Mouse (Mus musculus) layer of hippocampus, adult 11-12 months (tissue): Measurements from ENCODE around the gene Impdh1.
"Not testable (repeated sequence)": the region's sequence is repeated elsewhere in the genome, so short reads cannot be mapped to it uniquely, and the experiment has no call there.

ENCODE experiments used
- DNase-seq: peaks from one replicate; pipeline ENCODE4 v3.0.0; 2022; ENCODE audit warnings: low spot score

The Impdh1 gene

DNA sequence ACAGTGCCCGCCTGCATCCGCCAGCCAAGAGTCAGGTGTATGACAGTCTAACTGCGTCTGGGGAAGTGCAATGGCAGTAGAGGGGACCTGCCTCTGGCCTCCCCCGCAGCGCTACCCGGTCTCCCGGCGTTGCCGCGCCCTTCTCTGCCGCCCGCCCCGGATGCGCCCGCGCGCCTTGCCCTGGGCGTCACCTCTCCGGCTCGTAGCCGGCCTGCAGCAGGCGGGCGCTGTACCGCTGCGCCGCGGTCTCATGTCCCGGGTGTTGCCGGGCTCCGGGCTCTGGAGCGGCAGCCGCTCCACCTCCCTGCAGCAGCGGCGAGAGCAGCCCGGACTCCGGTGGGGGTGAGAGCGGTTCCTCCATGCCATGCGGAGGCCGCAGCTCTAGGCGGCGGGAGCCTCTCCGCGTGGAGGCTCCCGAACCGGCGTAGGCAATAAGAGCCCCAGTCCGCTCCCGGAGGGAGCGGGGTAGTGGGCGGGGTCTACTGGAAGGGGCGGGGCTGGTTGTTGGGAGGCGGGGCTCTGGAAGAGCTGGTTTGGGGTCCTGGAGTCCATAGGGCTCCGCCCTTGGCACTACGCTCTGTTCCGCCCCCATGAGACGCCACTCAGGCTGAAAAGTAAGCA is at the start of gene Impdh1:
TSS of gene Impdh1 (minus strand) at position 484 of the 621 bp plus-strand sequence.
- DNase-seq: peak; percentile 43

DNA sequence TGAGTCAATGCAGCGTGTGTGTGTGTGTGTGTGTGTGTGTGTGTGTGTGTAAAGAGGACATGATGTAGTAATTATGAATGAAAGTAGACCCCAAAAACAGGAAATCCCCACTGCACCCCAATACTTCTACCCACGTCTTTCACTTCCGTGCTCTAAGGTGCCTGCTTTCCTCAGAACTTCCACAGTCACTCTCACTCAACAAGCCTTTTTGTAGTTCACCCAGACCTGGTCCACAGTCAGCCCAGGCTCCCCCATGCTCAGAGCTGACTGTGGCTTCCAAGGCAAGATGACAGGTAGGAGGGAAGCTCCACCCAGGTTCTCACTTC is 48.3 kb upstream of the Impdh1 start:
- no peak for DNase-seq

DNA sequence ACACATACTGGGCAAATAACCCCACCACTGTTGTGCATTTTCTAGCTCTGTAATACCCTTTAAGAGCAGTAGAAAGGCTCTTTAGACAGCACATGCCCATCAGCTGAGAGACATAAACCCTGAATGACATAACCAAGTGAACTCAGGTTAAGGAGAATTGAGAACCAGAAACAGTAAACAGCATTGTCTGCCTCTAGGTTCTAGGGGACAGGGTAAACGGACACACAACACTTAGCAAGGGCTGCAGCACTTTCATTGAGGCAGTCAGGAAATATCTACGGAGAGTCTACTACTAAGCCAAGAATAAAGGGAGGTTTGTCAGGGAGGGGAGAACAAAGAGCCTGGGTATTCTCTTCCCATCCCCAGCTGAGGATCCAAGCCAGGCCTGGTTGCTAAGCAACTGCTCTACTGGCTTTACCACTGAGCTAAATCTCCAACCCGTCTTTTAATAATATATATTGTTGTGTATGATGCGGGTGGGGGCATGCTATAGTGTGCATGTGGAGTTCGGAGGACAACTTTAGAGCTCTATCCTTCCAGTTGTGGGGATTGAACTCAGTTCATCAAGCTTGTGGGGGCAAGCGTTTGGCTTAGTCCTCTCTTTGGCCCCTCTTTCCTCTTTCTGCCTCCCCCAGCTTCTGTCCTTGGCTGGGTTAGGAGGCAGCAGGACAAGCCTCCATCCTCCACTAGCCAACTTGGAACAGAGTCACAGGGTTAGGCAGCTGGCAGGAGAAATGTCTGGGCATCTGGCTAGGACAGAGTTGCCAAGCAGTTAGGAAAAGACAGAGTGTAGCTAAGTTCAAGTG is 47.7 kb upstream of the Impdh1 start:
- DNase-seq: peak; percentile 62

DNA sequence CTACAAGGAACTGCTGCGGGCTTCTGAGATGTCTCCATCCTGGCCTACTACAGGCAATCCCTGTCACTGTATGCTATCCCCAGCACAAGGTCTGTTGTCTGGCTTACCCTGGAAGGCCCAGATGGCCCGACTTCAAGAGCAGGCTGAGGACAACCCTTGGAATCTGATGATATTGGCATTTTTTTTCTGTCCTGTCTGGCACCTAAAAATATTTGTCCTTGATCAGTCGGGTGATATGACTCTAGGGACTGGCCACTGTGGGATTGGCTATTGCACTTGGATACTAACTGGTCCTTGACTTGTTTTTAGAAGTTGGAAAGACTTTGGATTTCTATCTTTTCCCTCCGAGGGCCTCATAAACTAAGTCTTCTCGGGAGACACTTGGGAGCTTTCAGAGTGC is 45.7 kb upstream of the Impdh1 start:
- DNase-seq: no peak

DNA sequence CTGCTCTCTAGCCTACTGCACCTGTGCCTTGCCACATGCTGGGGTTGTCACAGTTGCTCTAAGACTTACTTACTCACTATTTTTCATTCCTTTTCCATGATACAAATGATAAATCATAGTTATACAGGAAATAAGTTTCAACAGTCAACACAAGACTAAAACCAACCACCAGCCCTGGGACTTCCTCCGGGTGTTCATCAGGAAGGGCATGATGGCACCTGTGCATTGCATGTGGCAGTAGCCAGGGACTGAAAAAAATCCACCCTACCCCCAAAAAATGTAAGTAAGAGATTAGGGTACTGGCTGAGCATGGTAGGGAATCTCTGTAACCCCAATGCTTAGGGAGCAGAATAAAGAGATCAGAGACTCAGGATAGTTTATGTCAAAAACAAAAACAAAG is 43.3 kb upstream of the Impdh1 start:
- no peak for DNase-seq

DNA sequence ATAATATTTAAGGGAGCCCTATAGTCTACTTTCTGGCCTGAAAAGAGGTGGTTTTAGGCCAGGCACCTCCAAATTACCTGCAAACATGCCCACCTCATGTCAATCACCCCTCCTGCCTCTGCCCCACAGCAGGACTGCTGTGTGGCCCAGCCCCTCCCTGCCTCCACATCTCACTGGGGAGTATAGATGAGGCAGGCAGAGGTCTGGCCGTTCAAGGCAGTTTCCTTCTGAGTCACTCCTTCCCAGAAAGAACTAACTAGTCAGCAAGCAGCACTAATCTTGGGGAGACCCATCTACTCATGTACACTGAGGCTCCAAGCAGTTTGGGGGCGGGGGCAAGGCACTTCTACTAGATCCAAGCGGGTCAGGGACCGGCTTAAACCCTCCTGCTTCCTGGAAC is 30.9 kb upstream of the Impdh1 start:
- DNase-seq: no peak

DNA sequence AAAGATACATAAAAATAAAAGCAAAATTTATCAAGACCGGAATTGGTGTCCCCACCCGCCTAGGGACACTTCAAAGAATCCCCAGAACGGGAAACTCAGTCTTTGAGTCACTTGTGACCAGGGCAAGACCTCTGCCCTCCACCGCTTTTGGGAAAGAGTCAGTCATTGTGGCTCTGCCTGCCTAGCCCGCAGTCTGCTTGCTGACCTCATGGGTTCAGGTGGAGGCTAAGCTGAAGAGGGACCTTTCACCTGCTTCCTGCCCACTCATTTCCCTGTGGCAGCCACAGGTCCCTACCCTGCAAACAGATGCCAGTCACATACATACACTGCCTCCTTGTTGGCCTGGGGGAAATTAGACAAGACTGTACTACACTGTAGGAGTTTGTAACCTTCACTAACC is 30.4 kb upstream of the Impdh1 start:
- DNase-seq: no peak

DNA sequence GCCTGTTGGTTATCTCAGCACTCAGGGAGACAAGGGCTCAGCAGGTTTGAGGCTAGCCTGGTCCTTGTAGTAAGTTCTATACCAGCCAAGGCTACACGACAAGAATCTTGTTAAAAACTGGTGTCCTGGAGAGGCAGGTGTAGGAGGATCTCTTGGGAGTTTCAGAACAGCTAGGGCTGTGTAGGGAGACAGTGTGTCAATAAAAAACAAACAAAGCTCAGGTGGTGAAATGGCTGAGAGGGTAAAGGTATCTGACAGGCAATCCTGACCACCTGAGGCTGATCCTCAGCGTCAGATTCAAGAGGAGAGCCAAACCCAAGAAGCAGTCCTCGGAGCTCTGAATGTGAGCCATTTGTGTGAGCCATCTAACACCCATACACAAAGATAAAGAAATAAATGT is 30.0 kb upstream of the Impdh1 start:
- no peak for DNase-seq

DNA sequence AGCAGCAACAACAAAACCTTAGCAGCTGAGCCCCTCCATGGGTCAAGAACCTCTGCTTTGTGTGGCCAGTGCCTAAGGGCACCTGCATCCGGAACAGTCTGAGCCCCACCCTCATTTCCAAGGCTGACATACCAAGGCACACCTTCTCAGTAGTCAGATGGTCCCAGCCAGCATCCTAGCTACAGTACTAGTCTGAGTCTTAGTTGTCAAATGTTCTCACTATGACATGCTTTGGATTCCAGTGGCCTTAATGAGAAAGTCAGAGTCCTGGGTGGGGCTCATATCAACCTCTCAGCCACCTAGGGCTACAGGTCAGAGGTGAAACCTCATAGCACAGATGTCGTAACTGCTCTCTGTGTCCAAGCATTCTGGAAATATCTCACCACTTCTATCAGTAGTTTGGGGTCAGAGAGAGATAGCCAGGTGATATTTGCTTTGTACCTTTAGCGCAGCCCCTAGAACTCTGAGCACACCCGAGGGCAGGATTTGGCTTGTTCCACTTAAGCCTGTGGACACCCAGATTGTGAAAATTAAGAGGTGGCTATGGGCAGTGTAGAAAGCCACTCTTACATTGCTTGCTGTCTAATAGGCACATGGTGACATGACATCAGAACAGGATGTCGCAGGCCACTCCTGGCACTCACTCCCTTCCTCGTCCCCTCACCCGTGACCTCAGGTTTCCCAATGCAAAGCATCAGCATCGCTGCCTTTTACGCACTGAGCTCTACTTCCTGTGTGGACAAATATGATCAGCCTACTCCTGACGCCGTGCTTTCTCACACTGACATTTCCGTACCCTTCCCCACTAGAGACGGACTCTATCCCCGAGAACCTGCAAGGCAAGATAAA is 29.3 kb upstream of the Impdh1 start:
- DNase-seq: no peak

DNA sequence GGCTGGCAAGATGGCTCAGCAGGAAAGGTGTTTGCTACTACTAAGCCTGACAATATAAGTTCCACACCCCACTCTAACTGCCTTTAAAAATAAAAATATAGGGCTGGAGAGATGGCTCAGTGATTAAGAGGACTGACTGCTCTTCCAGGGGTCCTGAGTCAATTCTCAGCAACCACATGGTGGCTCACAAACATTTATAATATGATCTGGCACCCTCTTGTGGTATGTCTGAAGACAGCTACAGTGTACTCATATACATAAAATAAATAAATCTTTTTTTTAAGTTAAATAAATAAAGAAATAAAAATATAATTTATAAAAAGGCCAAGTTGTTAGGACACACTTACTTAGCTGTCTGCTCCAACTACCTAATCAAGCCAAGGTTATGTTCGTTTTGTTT is 26.1 kb upstream of the Impdh1 start:
- no peak for DNase-seq

DNA sequence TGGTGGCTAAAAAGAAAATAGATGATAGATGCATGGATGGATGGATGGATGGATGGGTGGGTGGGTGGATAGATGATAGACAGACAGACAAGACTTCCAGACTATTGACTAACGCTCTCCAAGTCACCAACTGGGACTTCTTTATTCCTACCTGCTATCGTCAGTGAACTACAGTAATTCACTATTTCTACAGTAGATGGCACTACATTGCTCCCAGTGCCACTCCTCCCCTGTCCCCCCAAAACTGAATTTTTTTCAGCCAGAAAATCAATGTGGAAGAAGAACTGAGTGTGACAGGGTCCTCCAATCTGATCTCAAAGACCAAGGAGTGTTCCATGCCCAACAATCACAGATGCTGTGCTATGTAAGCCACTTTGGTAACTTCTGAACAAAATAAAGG is 25.5 kb upstream of the Impdh1 start:
- no peak for DNase-seq

DNA sequence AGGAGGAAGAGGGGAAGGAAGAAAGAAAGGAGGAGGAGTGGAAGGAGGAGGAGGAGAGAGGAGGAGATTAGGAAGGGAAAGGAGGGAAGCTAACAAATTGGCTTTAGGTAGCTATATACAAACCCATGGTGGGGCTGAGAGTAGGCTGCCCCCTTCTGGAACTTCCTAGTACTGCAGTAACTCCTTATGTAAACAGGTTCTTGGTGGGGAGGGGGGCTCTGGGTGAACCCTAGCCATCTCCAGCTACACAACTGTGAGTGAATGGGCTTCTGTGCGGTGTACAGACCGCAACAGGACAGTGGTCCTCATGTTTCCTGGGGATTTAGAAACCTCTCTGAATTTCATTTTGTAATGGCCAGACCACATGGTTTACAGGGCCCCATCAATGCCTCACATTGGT is 24.6 kb upstream of the Impdh1 start:
- peak; percentile 54 for DNase-seq

DNA sequence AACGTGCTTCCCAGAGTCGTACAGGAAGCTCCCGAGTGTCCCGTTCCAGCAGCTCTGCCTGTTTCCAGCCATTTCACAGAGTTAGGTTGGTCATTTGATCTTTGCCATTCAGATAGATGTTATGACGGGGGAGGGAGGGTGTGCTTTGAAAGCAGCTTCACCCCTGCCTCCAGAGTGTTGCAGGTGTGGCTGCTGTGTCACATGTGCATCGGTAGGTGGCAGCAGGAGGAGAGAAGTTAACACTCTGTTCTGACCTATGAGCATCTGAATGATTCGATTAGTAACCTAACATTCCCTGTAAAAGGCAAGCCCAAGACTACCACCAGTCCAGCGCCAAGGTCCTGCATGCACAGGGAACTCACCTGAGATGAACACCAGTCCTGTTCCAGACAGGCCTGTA is 18.1 kb upstream of the Impdh1 start:
- DNase-seq: no peak

DNA sequence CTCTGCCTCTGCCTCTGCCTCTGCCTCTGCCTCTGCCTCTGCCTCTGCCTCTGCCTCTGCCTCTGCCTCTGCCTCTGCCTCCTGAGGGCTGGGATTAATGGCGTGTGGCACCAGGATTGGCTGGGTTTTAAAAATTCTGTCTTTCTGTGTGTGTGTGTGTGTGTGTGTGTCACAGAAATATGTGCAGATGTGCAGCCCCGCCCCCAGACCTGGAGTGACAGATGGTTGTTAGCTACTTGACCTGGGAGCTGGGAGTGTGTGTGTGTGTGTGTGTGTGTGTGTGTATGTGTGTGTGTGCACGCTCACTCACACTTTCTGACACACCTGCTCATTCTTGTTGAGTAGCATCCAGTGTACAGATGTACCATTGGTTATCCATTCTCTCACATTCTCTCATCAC is 17.5 kb upstream of the Impdh1 start:
- no peak for DNase-seq

DNA sequence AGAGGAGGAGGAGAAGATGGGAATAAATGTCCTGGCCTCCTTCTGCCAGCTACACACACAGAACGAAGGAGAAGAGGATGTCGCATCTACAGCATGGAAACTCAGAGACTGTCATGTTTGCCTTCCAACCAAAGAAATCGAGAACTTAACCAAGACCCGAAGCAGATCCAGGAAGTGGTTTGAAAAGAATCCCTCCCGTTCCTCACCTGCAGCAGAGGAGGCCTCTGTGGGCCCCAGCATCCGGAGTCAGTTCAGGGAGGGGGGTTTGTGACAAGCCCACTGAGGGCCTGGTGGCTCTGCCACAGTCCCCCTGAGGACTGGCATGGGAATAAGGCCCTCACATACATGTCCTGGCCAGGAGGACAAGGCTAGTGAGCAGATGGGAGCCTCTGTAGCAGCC is 16.2 kb upstream of the Impdh1 start:
- no peak for DNase-seq

DNA sequence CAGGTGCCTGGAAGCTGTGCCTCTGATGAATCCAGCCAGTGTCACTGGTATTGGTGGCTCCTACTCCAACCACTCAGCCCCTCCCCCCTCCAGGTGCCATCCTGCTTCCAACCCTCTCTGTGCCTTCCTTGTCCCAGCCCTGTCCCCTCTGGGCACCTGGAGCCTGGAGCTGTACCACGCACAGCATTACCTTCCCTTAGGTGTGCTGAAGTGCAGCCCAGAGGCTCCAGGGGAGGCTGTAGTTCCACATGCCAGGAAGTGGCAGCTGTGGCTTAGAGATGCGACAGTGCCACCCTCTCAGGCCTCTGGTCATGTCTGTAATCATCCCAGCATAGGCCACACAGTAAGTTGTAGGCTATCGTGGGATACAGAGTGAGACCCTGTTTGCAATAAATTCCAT is 15.6 kb upstream of the Impdh1 start:
- no peak for DNase-seq

DNA sequence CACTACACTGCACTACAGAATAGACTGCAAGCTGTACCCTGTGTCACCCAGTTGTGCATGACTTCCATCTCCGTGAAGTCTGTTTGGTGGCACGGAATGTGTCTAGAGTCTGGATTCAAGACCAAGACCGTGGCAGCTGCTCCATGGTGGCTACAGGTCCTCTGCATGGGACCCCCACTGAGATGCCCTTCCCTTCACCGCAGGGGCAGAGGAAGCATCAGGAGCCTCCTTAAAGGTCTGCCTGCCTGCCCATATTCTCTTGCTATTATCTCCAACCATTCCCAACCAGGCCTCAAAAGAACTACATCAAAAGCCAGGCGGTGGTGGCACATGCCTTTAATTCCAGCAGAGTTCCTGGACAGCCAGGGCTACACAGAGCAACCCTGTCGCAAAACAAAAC is 14.2 kb upstream of the Impdh1 start:
- DNase-seq: no peak

DNA sequence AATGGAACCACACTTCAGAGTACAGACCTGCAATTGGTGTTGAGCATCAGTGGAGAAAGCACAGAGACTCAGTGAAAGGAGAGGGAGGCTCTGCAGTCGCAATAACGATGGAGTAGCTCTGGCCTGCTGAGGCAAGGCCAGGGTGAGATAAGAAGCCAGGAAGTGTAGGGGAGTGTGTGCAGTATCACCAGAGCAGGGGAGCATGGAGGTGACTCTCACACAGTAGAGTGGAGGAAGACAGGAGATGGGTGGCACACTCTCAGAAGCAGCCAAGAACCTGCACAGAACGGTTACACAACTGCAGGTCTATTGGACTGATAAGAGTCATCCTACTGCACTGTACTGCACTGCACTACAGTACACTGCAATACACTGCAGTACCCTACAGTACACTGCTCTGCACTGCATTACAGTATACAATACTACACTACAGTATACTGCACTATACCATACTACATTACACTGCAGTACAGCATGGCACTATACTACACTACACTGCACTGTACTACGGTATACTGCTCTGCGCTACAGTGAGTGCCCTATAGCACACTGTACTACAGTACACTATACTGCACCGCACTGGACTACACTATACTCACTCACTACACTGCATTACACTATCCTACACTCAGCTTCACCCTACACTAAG is 13.2 kb upstream of the Impdh1 start:
- DNase-seq: no peak

DNA sequence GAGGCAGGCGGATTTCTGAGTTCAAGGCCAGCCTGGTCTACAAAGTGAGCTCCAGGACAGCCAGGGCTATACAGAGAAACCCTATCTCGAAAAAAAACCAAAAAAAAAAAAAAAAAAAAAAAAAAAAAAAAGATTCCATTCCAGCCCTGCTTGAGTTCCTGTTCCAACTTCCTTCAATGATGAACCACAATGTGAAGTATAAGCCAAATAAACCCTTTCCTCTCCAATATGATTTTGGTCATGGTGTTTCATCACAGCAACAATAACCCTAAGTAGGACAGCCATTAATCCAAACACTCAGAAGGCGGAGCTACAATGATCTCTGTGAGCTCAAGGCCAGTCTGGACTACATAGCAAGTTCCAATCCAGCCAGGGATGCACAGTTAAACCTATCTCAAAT is 1.6 kb upstream of the Impdh1 start:
- DNase-seq: not testable (repeated sequence)

DNA sequence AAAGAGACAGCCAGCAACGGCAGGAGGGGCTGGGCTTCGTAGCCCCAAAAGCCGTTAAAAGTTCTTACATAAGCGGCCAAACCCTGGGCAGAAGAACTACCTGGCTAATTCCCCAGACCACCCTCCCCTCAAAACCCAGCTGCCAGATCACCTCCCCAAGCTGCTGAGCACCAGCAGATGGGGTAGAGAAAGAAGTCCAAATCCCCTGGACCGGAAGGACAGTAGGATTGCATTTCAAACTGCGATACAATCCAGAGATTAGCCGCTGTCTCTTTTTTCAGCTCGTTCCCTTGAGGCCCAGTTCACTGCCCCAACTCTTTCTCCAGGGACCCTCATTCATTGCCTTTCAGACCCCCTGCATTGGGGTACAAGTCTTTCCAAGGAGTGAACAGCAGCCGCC is 983 bp downstream of the Impdh1 start:
- no peak for DNase-seq

DNA sequence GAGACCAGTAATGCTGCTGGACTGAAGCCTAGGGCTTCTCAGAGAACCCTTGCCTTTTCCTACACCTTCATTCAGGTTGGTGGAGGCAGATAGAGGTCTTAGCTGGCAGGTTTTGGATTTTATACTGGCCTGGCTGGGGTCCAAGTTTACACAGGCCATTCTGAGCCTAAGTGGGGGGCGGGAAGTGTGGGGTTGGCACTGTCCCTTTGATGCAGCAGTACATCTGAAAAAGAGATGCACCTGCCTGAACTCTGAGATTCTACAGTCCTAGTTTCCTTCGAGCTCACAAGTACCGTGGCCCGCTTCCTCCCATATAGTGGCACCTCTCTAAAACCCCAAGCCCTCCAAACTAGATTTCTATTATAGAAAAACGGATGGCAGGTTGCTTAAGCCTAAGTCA is 1.4 kb downstream of the Impdh1 start:
- DNase-seq: no peak

DNA sequence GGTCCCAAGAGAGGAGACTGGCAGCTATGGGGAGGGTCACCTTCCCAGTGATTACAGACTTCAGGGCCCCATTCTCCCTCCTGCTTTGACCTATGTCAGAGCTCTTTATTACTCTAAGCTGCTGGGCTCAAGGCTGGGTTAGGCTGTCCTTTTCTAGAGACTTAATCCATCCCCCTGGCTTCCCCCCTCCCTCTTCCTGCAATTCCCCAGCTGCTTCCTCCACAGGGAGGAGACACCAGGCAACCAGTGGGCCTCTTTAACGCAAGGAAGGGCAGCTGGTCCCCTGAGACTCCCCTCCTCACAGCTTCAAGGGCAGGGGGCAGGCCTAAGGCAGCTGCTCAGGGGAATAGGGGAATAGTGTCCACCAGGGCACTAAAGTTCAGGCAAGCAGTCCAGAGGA is 1.9 kb downstream of the Impdh1 start:
- DNase-seq: no peak

DNA sequence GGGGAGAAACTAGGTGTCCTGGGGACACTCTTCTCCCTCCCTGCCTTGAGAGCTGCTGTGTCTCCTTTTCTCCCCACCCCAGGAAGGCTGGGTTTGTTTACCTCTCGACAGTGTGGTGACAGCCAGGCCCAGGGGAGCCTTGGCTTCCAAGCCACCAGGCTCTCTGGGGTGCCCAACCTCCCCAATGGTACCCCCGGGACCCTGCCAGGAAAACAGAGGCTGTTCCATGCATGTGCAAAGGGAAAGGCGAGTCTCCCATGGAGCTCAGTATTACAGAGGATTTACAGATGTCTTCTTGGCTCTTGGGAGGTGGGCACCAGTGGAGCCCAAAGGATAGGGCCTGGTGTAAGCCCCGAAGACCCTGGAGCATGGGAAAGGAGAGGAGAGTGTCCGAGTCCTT is 2.7 kb downstream of the Impdh1 start:
- no peak for DNase-seq
